Mouse (Mus musculus) spleen, adult 2 months (tissue): ENCODE data around the gene Timm13.

Source experiments
- CTCF ChIP-seq: fragments of 200-500 bp; IDR thresholded peaks from 2 replicates; pipeline ENCODE4 v1.5.1; 2011; ENCODE audit warnings: mild to moderate bottlenecking, inconsistent platforms; ENCODE audit not compliant: insufficient read depth, insufficient read length, insufficient replicate concordance; ENCODE audit errors: extremely low read depth
- POLR2A ChIP-seq: fragments of 200-500 bp; IDR thresholded peaks from 2 replicates; pipeline ENCODE4 v1.6.1; 2011; ENCODE audit warnings: low read depth, low read length, inconsistent platforms

- TF ChIP-seq POLR2A (no peak), CTCF (no peak)
Measured at GRCm38 (mm10) chr10:80871581-80871980, 29.2 kb downstream of the Timm13 start, which contains the start of gene Tmprss9.
